Mouse (Mus musculus) midbrain, embryonic 15.5 days (tissue): ENCODE results near the gene Satb2. TPM values are rescaled to one million over a fixed set of nuclear protein-coding genes. Genes with fewer than 3 reads are reported as not detected.

ENCODE experiments used
- ATAC-seq: fragments of 200-750 bp; cut with Nextera tagmentation; replicated peaks from 2 replicates; pipeline ENCODE4 v1.8.0; 2017; ENCODE audit warnings: moderate TSS enrichment
- H3K27ac ChIP-seq: fragments of 300-500 bp; sonication (generic); 2 replicates; pipeline ENCODE4 v1.5.1; 2015; ENCODE audit warnings: mild to moderate bottlenecking, inconsistent platforms
- H3K27me3 ChIP-seq: fragments of 300-500 bp; sonication (generic); replicated peaks from 2 replicates; pipeline ENCODE4 v1.6.1; 2015; ENCODE audit warnings: inconsistent platforms
- H3K36me3 ChIP-seq: fragments of 300-500 bp; sonication (generic); replicated peaks from 2 replicates; pipeline ENCODE4 v1.6.1; 2015; ENCODE audit warnings: inconsistent platforms
- H3K4me1 ChIP-seq: fragments of 300-500 bp; sonication (generic); 2 replicates; pipeline ENCODE4 v1.6.1; 2015; ENCODE audit warnings: inconsistent platforms
- H3K4me2 ChIP-seq: fragments of 300-500 bp; sonication (generic); 2 replicates; pipeline ENCODE4 v1.6.1; 2015; ENCODE audit warnings: inconsistent platforms, mild to moderate bottlenecking, moderate library complexity
- H3K4me3 ChIP-seq: fragments of 300-500 bp; sonication (generic); 2 replicates; pipeline ENCODE4 v1.5.1; 2015; ENCODE audit warnings: mild to moderate bottlenecking, inconsistent platforms
- H3K9ac ChIP-seq: fragments of 300-500 bp; sonication (generic); 2 replicates; pipeline ENCODE4 v1.6.1; 2015; ENCODE audit warnings: mild to moderate bottlenecking, inconsistent platforms
- H3K9me3 ChIP-seq: fragments of 300-500 bp; sonication (generic); 2 replicates; pipeline ENCODE4 v1.6.1; 2016; ENCODE audit warnings: inconsistent platforms
- WGBS: fragments of 180-500 bp; shearing (Covaris S2); methylation state at CpG from one replicate; pipeline ENCODE4 v1.1.7; 2015; ENCODE audit warnings: mixed read lengths; 5-methylcytosine and 5-hydroxymethylcytosine counted together
- polyA plus RNA-seq: library from polyadenylated mRNA; unstranded; fragments of >200 nt; fragmentation: Nextera tagmentation; extraction: Ambion mirVana; gene quantifications from 2 replicates; pipeline ENCODE4 v1.2.1, GENCODE M21; 2015

Satb2 gene
- polyA plus RNA-seq: 0.80 and 1.2 TPM in 2 replicates

GRCm38 (mm10) chr1:56978151-56978700 is at the start of gene Satb2:
TSS of gene Satb2 (minus strand) at chr1:56978650.
- 2% methylated on average over 19 of the region's 19 CpGs for WGBS
- Histone ChIP-seq H3K27me3 (peaks cover 63% of the 10 kb centered on the region), H3K4me3 (peak within 1 kb of the TSS; percentile 22), H3K4me1 (peaks cover 20% of the 10 kb centered on the region), H3K36me3 (no peaks in the 10 kb centered on the region), H3K9ac (no peak within 1 kb of the TSS), H3K27ac (no peak within 1 kb of the TSS), H3K9me3 (no peaks in the 10 kb centered on the region), H3K4me2 (peak within 1 kb of the TSS; percentile 47)
- ATAC-seq: no peak

GRCm38 (mm10) chr1:57018941-57019340 is 40.5 kb upstream of the Satb2 start:
- Histone ChIP-seq H3K9me3 (no peaks in the 10 kb centered on the region), H3K36me3 (no peaks in the 10 kb centered on the region), H3K27me3 (no peaks in the 10 kb centered on the region), H3K4me1 (no peaks in the 10 kb centered on the region), H3K27ac (no peak overlapping the region), H3K9ac (no peak overlapping the region), H3K4me3 (no peak overlapping the region), H3K4me2 (no peak overlapping the region)
- ATAC-seq: no peak

- ATAC-seq: no peak
- H3K4me2 ChIP-seq: no peak overlapping the region
- H3K9ac ChIP-seq: no peak overlapping the region
- H3K27ac ChIP-seq: no peak overlapping the region
- H3K9me3 ChIP-seq: no peaks in the 10 kb centered on the region
- H3K27me3 ChIP-seq: no peaks in the 10 kb centered on the region
- no peak overlapping the region for H3K4me3 ChIP-seq
- H3K4me1 ChIP-seq: no peaks in the 10 kb centered on the region
- H3K36me3 ChIP-seq: no peaks in the 10 kb centered on the region
These were observed 35.4 kb upstream of the Satb2 start for GRCm38 (mm10) chr1:57013856-57014255.

GRCm38 (mm10) chr1:57009171-57009570 is 30.7 kb upstream of the Satb2 start:
- H3K4me1 ChIP-seq: no peaks in the 10 kb centered on the region
- no peaks in the 10 kb centered on the region for H3K36me3 ChIP-seq
- H3K9ac ChIP-seq: no peak overlapping the region
- no peak overlapping the region for H3K4me2 ChIP-seq
- H3K27me3 ChIP-seq: no peaks in the 10 kb centered on the region
- no peaks in the 10 kb centered on the region for H3K9me3 ChIP-seq
- no peak overlapping the region for H3K27ac ChIP-seq
- H3K4me3 ChIP-seq: no peak overlapping the region
- WGBS: 60% methylated on average over 4 of the region's 4 CpGs
- ATAC-seq: no peak

GRCm38 (mm10) chr1:56995041-56995440 is 16.6 kb upstream of the Satb2 start:
- Histone ChIP-seq H3K4me3 (no peak overlapping the region), H3K27ac (no peak overlapping the region), H3K4me2 (no peak overlapping the region), H3K9ac (no peak overlapping the region), H3K36me3 (no peaks in the 10 kb centered on the region), H3K4me1 (no peaks in the 10 kb centered on the region), H3K27me3 (no peaks in the 10 kb centered on the region), H3K9me3 (no peaks in the 10 kb centered on the region)
- no peak for ATAC-seq
- WGBS: 71% methylated on average over 2 of the region's 2 CpGs

- H3K4me1 ChIP-seq: no peaks in the 10 kb centered on the region
- no peak overlapping the region for H3K27ac ChIP-seq
- ATAC-seq: no peak
- no peak overlapping the region for H3K4me2 ChIP-seq
- H3K9me3 ChIP-seq: no peaks in the 10 kb centered on the region
- H3K27me3 ChIP-seq: peaks cover 10% of the 10 kb centered on the region
- H3K9ac ChIP-seq: no peak overlapping the region
- no peaks in the 10 kb centered on the region for H3K36me3 ChIP-seq
- no peak overlapping the region for H3K4me3 ChIP-seq
- 80% methylated on average over 5 of the region's 5 CpGs for WGBS
These were observed 13.9 kb upstream of the Satb2 start for GRCm38 (mm10) chr1:56992310-56992709.

GRCm38 (mm10) chr1:56991613-56992012 is 13.2 kb upstream of the Satb2 start:
- Histone ChIP-seq H3K36me3 (no peaks in the 10 kb centered on the region), H3K27me3 (peaks cover 17% of the 10 kb centered on the region), H3K9me3 (no peaks in the 10 kb centered on the region), H3K4me2 (no peak overlapping the region), H3K4me1 (no peaks in the 10 kb centered on the region), H3K27ac (no peak overlapping the region), H3K4me3 (no peak overlapping the region), H3K9ac (no peak overlapping the region)
- WGBS: 56% methylated on average over 4 of the region's 4 CpGs
- no peak for ATAC-seq

GRCm38 (mm10) chr1:56984483-56984810 is 6.0 kb upstream of the Satb2 start:
- Histone ChIP-seq H3K27me3 (peaks cover 81% of the 10 kb centered on the region), H3K9ac (no peak overlapping the region), H3K27ac (no peak overlapping the region), H3K36me3 (no peaks in the 10 kb centered on the region), H3K4me3 (0 out of 2 replicates have a peak overlapping the region, but pooled peaks have one; percentile 5), H3K4me1 (peaks cover 7% of the 10 kb centered on the region), H3K4me2 (peak overlapping the region; percentile 17), H3K9me3 (no peaks in the 10 kb centered on the region)
- WGBS: 6% methylated on average over 14 of the region's 14 CpGs
- peak; percentile 25; the same call in 1 of the 2 replicates for ATAC-seq

- ATAC-seq: peak; percentile 55
- Histone ChIP-seq H3K4me3 (0 out of 2 replicates have a peak overlapping the region, but pooled peaks have one; percentile 5), H3K27me3 (peaks cover 82% of the 10 kb centered on the region), H3K4me1 (peaks cover 7% of the 10 kb centered on the region), H3K27ac (no peak overlapping the region), H3K9ac (no peak overlapping the region), H3K36me3 (no peaks in the 10 kb centered on the region), H3K4me2 (peak overlapping the region; percentile 17), H3K9me3 (no peaks in the 10 kb centered on the region)
- WGBS: under 1% methylated on average over 25 of the region's 25 CpGs
These were observed 5.5 kb upstream of the Satb2 start for GRCm38 (mm10) chr1:56983771-56984482.

- Histone ChIP-seq H3K4me3 (no peak overlapping the region), H3K4me1 (peaks cover 7% of the 10 kb centered on the region), H3K36me3 (no peaks in the 10 kb centered on the region), H3K9me3 (no peaks in the 10 kb centered on the region), H3K27ac (no peak overlapping the region), H3K9ac (no peak overlapping the region), H3K4me2 (no peak overlapping the region), H3K27me3 (peaks cover 79% of the 10 kb centered on the region)
- no peak for ATAC-seq
- 3% methylated on average over 8 of the region's 8 CpGs for WGBS
These were observed 4.7 kb upstream of the Satb2 start for GRCm38 (mm10) chr1:56983100-56983590.

GRCm38 (mm10) chr1:56982631-56983030 is 4.2 kb upstream of the Satb2 start:
- H3K36me3 ChIP-seq: no peaks in the 10 kb centered on the region

GRCm38 (mm10) chr1:56981947-56982555 is 3.6 kb upstream of the Satb2 start:
- no peak for ATAC-seq
- peaks cover 82% of the 10 kb centered on the region for H3K27me3 ChIP-seq
- 1% methylated on average over 11 of the region's 11 CpGs for WGBS
- no peak overlapping the region for H3K9ac ChIP-seq
- no peak overlapping the region for H3K27ac ChIP-seq
- peaks cover 17% of the 10 kb centered on the region for H3K4me1 ChIP-seq
- no peak overlapping the region for H3K4me3 ChIP-seq
- H3K36me3 ChIP-seq: no peaks in the 10 kb centered on the region
- no peak overlapping the region for H3K4me2 ChIP-seq
- no peaks in the 10 kb centered on the region for H3K9me3 ChIP-seq

More at GRCm38 (mm10) chr1:56982631-56983030, 4.2 kb upstream of the Satb2 start:
- Histone ChIP-seq H3K9me3 (no peaks in the 10 kb centered on the region), H3K4me3 (no peak overlapping the region), H3K27me3 (peaks cover 83% of the 10 kb centered on the region), H3K9ac (no peak overlapping the region), H3K27ac (no peak overlapping the region), H3K4me2 (no peak overlapping the region), H3K4me1 (peaks cover 11% of the 10 kb centered on the region)
- 2% methylated on average over 8 of the region's 8 CpGs for WGBS
- ATAC-seq: no peak
